Mouse (Mus musculus) liver, postnatal 0 days (tissue): ENCODE data around the gene Hist1h1e.

ENCODE experiments used
- CTCF ChIP-seq: sonication (generic); IDR thresholded peaks from 2 replicates; pipeline ENCODE4 v1.5.1; 2016; ENCODE audit warnings: antibody characterized with exemption, low read depth
- EP300 ChIP-seq: IDR thresholded peaks from 2 replicates; pipeline ENCODE4 v1.6.1; 2016; ENCODE audit warnings: antibody characterized with exemption, low read depth, mild to moderate bottlenecking

DNA sequence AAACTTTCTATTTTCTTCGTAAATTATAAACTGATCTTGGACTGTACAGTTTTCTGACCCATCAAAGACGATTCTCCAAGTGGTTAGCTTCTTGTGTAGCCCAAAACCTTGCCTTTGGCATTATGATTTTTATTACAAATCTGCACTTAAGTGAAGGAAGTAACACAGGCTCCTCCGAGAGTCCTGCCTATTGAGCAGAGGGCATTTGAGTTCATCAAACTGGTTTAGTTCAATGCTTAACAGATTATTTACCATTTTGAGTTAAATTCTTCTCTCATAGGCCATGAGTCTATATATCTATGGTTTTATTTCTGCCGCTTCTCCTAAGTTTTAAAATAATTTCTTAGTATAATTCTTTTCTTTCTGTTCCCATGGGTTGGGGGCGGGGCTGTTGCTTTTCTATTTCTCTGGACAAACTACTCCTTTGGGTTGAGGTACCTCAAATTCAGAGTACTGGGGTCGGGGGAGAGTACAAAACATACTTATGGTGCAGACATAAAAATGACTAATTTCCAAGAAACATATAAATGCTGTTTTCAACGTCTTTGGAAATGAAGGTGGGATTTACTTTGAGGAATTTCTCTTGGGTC is 598 bp upstream of the Hist1h1e start:
- TF ChIP-seq CTCF (no peak), EP300 (no peak; the same call in 1 of the 2 replicates)
